Mouse (Mus musculus) megakaryocyte, embryonic 14.5 days (primary cell): ENCODE results near the gene Adgrl2.

ENCODE experiments used
- FLI1 ChIP-seq: IDR thresholded peaks from 2 replicates; pipeline ENCODE4 v1.6.1; 2012; ENCODE audit warnings: low read length, inconsistent platforms, mixed read lengths
- GATA1 ChIP-seq: IDR thresholded peaks from 3 replicates; pipeline ENCODE4 v1.6.1; 2012; ENCODE audit warnings: mixed read lengths, low read length, inconsistent platforms, borderline replicate concordance

- no peak for TF ChIP-seq GATA1
- no peak for TF ChIP-seq FLI1
These were observed 17.7 kb upstream of the Adgrl2 start for GRCm38 (mm10) chr3:149007860-149008633.
